Mouse (Mus musculus): ENCODE measurements around the gene Stoml2. TPM values are rescaled to one million over a fixed set of nuclear protein-coding genes. Genes with fewer than 3 reads are reported as not detected.

Gene Stoml2
- polyA plus RNA-seq, 1 experiment from 2014 or later: 324 TPM

DNA sequence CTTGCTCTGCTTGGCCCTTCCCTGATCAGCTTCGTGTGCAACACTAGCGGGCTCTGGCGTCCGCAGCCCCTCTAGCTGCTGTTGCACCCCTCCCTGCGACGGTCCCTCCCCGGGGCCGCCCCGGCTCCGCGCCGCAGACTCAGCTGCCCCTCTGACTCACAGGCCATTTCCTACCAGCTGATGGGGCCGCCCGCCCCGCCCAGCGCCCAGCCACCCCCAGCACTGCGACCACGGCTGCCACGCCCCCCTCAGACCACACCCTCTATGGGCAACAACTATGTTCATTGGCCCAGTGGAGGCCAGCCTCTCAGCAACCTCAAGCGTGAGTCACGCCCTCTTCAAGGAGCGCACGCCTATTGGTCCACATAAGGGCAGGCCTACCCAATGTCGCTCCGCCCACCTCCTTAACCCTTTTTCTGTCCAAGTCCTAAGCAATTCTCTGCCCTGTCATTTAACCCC lies 8.6 kb upstream of the Stoml2 start:
- Histone ChIP-seq H3K27ac (ENCODE audit: low read length) (peak overlapping the region; percentile 53; the same call in 1 of the 2 replicates), H3K4me3 (ENCODE audit: low read length) (peak overlapping the region; percentile 71), H3K4me1 (ENCODE audit: control insufficient read depth, insufficient read depth, low read length) (peaks cover 34% of the 10 kb centered on the region), H3K36me3 (ENCODE audit: control insufficient read depth, insufficient read depth, low read length) (0 out of 2 replicates have a peak, but pooled peaks cover 3% of the 10 kb centered on the region), H3K27me3 (replicated peaks; ENCODE audit: control insufficient read depth, insufficient read depth, low read length) (no peaks in the 10 kb centered on the region), H3K9me3 (ENCODE audit: control insufficient read depth, low read length) (no peaks in the 10 kb centered on the region), H3K4me2 (ENCODE audit: low read depth, low read length) (peak overlapping the region; percentile 84), H3K9ac (ENCODE audit: low read depth, low read length) (peak overlapping the region; percentile 75)
- peak; percentile 98 for ATAC-seq
- WGBS: under 1% methylated on average over 24 of the region's 25 CpGs

DNA sequence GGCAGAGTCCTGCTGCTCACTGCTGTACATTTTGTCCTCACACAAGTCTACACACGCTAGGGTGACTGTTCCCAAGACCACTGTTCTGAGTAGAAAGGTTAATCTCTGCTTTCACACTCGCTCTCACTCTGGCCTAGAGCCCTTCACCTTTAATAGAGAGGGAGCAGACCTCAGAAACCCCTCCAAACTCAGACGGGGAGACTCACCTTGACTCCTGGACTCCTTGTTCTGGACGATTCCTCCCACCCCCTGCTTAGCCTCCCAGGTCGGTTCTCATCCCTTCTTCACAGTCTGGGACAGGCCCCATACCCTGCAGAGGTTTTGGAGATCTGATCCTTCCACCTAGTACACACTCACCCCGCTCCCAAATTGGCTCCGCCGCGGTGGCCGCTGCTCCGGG lies 8.1 kb upstream of the Stoml2 start:
- ATAC-seq: no peak; the same call in 1 of the 2 replicates
- Histone ChIP-seq H3K9ac (ENCODE audit: low read depth, low read length) (peak overlapping the region; percentile 75), H3K27ac (ENCODE audit: low read length) (peak overlapping the region; percentile 53; the same call in 1 of the 2 replicates), H3K4me3 (ENCODE audit: low read length) (peak overlapping the region; percentile 71), H3K27me3 (replicated peaks; ENCODE audit: control insufficient read depth, insufficient read depth, low read length) (no peaks in the 10 kb centered on the region), H3K36me3 (ENCODE audit: control insufficient read depth, insufficient read depth, low read length) (0 out of 2 replicates have a peak, but pooled peaks cover 3% of the 10 kb centered on the region), H3K9me3 (ENCODE audit: control insufficient read depth, low read length) (no peaks in the 10 kb centered on the region), H3K4me2 (ENCODE audit: low read depth, low read length) (peak overlapping the region; percentile 84), H3K4me1 (ENCODE audit: control insufficient read depth, insufficient read depth, low read length) (peaks cover 29% of the 10 kb centered on the region)
- WGBS: 5% methylated on average over 11 of the region's 11 CpGs

DNA sequence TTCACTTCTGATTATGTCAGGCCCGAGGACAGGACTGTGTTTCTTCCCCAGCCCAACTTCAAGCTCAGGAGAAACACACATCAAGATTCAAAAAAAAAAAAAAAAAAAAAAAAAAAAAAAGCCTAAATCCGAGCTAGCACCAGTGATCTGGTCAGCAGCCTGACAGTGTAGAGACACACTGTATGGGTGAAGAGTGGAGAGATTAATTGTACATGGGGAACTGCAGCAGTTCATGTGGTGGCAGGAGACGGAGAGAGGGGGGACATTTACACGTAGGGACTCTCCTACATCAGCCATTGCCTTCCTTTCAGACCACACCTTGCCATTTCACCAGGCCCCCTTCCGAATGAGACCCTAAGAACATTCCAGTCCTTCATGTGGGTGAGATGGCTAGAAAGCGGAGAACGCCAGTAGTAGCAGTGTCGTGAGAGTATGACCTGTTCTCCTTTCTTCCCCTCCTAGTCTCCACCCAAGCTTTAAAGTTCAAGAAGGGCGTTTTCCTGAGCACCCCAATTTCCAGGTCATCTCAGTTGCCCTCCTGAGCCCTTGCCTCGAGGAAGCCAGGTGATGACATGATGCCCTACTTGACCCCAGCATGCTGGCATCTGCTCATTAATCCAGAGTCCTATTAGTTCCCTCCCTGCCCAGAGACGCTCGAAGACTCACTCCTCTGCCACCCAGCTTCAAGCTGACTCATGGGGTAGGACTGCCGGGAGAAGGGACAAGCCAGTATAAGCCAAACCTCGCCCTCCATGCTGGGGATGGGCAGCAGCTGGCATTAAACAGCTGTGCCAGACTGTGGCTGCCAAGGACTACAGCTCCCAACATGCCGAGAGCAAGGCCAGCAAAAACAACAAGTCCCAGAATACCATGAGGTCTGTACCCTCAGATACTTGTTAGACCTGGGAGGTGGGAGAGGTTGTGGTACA lies 7.3 kb upstream of the Stoml2 start:
- 0 out of 2 replicates have a peak, but pooled peaks cover 3% of the 10 kb centered on the region for H3K36me3 ChIP-seq (ENCODE audit: control insufficient read depth, insufficient read depth, low read length)
- no peak overlapping the region for H3K27ac ChIP-seq (ENCODE audit: low read length)
- H3K9me3 ChIP-seq (ENCODE audit: control insufficient read depth, low read length): no peaks in the 10 kb centered on the region
- no peak for ATAC-seq
- H3K9ac ChIP-seq (ENCODE audit: low read depth, low read length): peak overlapping the region; percentile 75; the same call in 1 of the 2 replicates
- WGBS: 49% methylated on average over 15 of the region's 15 CpGs
- peak overlapping the region; percentile 71 for H3K4me3 ChIP-seq (ENCODE audit: low read length)
- H3K4me1 ChIP-seq (ENCODE audit: control insufficient read depth, insufficient read depth, low read length): peaks cover 21% of the 10 kb centered on the region
- H3K27me3 ChIP-seq (replicated peaks; ENCODE audit: control insufficient read depth, insufficient read depth, low read length): no peaks in the 10 kb centered on the region
- peak overlapping the region; percentile 84 for H3K4me2 ChIP-seq (ENCODE audit: low read depth, low read length)

DNA sequence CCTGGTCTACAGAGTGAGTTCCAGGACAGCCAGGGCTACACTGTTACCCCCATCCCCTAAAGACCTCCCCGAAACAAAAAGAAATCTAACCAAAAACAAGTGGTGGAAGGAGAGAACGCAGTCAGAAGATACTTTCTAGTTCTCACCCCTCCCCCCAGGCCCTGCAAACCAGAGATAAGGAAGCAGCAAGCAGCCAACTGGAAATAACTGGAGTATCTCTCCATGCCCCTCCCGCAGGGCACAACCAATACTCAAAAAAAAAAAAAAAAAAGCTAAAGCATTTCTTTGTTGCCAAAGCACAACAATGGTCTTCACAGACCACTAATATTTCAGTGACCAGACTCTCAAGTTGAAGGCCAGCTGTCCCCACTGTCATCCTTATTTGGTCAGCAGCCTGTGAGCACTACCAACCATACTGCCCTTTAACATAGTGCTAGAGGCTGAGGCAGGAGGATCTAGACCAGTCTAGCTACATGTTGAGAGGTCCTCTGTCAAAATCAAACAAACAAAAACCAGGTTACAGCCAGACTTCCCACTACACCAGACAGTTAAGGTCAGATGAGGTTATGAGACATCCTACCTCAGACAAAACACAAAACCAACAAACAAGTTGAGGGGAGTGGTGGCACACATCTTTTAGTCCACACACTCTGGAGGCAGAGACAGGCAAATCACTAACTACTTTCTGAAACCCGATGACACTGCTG lies 6.5 kb upstream of the Stoml2 start:
- WGBS: 69% methylated on average over 4 of the region's 4 CpGs
- no peaks in the 10 kb centered on the region for H3K27me3 ChIP-seq (replicated peaks; ENCODE audit: control insufficient read depth, insufficient read depth, low read length)
- no peak overlapping the region for H3K4me3 ChIP-seq (ENCODE audit: low read length)
- ATAC-seq: no peak
- H3K9ac ChIP-seq (ENCODE audit: low read depth, low read length): no peak overlapping the region
- no peak overlapping the region for H3K27ac ChIP-seq (ENCODE audit: low read length)
- no peak overlapping the region for H3K4me2 ChIP-seq (ENCODE audit: low read depth, low read length)
- H3K4me1 ChIP-seq (ENCODE audit: control insufficient read depth, insufficient read depth, low read length): peaks cover 19% of the 10 kb centered on the region
- H3K36me3 ChIP-seq (ENCODE audit: control insufficient read depth, insufficient read depth, low read length): peaks cover 3% of the 10 kb centered on the region; the same call in 1 of the 2 replicates
- no peaks in the 10 kb centered on the region for H3K9me3 ChIP-seq (ENCODE audit: control insufficient read depth, low read length)

DNA sequence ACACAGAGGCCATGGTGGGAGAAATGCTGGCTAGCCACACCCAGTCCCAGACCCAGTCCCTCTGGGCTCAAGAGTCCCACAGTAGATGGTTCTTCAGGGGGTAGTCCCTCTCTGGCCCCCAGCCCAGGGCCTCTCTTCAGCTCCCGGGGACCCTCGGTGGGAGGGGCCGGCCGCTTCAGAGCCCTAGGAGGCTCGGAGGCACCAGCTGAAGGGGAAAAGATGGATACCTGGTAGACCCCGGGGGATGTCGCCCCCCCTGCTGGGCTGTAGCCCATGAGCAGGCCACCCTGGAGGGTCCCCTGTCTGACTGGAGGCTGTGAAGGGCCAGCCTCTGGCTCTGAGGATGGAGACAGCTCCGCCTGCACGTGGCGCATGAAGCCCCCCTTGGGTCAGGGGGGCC lies 4.8 kb upstream of the Stoml2 start:
- Histone ChIP-seq H3K9ac (ENCODE audit: low read depth, low read length) (no peak overlapping the region), H3K4me1 (ENCODE audit: control insufficient read depth, insufficient read depth, low read length) (peaks cover 25% of the 10 kb centered on the region), H3K36me3 (ENCODE audit: control insufficient read depth, insufficient read depth, low read length) (peaks cover 3% of the 10 kb centered on the region; the same call in 1 of the 2 replicates), H3K4me2 (ENCODE audit: low read depth, low read length) (no peak overlapping the region), H3K27ac (ENCODE audit: low read length) (no peak overlapping the region), H3K9me3 (ENCODE audit: control insufficient read depth, low read length) (no peaks in the 10 kb centered on the region), H3K4me3 (ENCODE audit: low read length) (no peak overlapping the region), H3K27me3 (replicated peaks; ENCODE audit: control insufficient read depth, insufficient read depth, low read length) (no peaks in the 10 kb centered on the region)
- WGBS: 89% methylated on average over 10 of the region's 10 CpGs
- ATAC-seq: no peak

DNA sequence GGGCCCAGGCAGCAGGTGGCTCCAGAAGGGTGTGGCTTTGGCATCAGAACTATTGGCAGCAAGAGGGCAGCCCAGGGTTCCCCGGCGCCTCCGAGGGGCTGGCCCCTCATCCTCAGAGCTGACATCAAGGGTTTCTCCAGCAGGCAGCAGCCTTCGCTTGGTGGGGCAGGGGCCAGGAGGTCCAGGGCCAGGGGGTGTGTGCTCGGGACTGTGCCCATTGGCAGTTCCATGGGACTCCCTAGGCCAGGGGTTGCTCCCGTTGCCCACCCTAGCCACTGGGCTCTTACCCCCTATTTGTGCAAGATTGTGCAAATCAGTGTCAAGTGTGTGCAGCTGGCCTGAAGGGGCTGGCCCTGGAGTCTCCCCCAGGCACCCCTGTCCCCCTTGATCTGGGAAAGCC lies 4.3 kb upstream of the Stoml2 start:
- Histone ChIP-seq H3K9me3 (ENCODE audit: control insufficient read depth, low read length) (no peaks in the 10 kb centered on the region), H3K36me3 (ENCODE audit: control insufficient read depth, insufficient read depth, low read length) (peaks cover 3% of the 10 kb centered on the region; the same call in 1 of the 2 replicates), H3K4me2 (ENCODE audit: low read depth, low read length) (no peak overlapping the region), H3K27me3 (replicated peaks; ENCODE audit: control insufficient read depth, insufficient read depth, low read length) (no peaks in the 10 kb centered on the region), H3K4me3 (ENCODE audit: low read length) (no peak overlapping the region), H3K27ac (ENCODE audit: low read length) (no peak overlapping the region), H3K9ac (ENCODE audit: low read depth, low read length) (no peak overlapping the region), H3K4me1 (ENCODE audit: control insufficient read depth, insufficient read depth, low read length) (peaks cover 25% of the 10 kb centered on the region)
- no peak for ATAC-seq
- 86% methylated on average over 6 of the region's 6 CpGs for WGBS

DNA sequence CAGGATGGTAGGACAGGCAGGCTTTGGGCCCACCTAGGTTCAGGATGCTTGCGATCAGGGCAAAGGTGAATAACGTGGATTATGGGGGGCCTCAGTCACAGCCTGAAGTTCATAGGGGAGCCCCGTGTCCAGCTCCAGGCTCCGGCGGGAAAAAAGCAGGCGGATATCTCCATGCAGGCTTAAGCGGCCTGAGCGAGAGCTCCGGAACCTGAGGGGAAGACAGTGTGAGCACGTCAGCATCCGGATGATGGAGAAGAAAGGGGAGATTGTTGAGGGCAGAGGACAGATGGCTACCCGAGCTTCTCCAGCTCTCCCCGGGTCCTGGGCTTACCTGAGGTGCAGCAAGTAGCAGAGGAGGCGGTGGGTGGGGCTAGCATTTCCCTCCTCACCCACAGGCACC lies 2.0 kb upstream of the Stoml2 start:
- Histone ChIP-seq H3K9me3 (ENCODE audit: control insufficient read depth, low read length) (no peaks in the 10 kb centered on the region), H3K27ac (ENCODE audit: low read length) (no peak overlapping the region), H3K36me3 (ENCODE audit: control insufficient read depth, insufficient read depth, low read length) (peaks cover 3% of the 10 kb centered on the region; the same call in 1 of the 2 replicates), H3K4me1 (ENCODE audit: control insufficient read depth, insufficient read depth, low read length) (peaks cover 19% of the 10 kb centered on the region), H3K27me3 (replicated peaks; ENCODE audit: control insufficient read depth, insufficient read depth, low read length) (no peaks in the 10 kb centered on the region), H3K9ac (ENCODE audit: low read depth, low read length) (no peak overlapping the region), H3K4me3 (ENCODE audit: low read length) (no peak overlapping the region), H3K4me2 (ENCODE audit: low read depth, low read length) (no peak overlapping the region)
- no peak for ATAC-seq
- WGBS: 81% methylated on average over 14 of the region's 14 CpGs

DNA sequence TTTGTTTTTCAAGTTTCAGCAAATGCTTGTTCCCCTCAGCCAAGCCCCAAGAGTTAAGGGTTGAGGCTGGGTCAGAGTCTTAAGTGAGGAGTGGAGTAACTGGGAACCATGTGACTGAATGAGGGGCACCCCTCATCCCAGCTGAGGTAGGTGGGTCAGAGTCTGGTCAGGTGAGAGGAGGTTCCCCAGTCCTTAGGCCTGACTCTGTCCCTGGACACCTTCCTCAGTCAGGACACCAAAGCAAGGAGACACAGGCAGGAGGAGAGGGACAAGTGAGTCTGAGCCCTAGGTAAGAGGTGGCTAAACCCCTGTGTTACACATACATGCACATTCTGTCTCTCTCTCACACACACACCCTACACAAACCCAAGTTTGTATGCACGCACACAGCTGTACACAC lies 991 bp upstream of the Stoml2 start:
- 90% methylated on average over 1 of the region's 1 CpGs for WGBS
- Histone ChIP-seq H3K27me3 (replicated peaks; ENCODE audit: control insufficient read depth, insufficient read depth, low read length) (no peaks in the 10 kb centered on the region), H3K4me3 (ENCODE audit: low read length) (no peak overlapping the region), H3K4me2 (ENCODE audit: low read depth, low read length) (no peak overlapping the region), H3K9ac (ENCODE audit: low read depth, low read length) (no peak overlapping the region), H3K27ac (ENCODE audit: low read length) (no peak overlapping the region), H3K36me3 (ENCODE audit: control insufficient read depth, insufficient read depth, low read length) (peaks cover 10% of the 10 kb centered on the region; the same call in 1 of the 2 replicates), H3K9me3 (ENCODE audit: control insufficient read depth, low read length) (no peaks in the 10 kb centered on the region), H3K4me1 (ENCODE audit: control insufficient read depth, insufficient read depth, low read length) (peaks cover 13% of the 10 kb centered on the region)
- no peak for ATAC-seq

DNA sequence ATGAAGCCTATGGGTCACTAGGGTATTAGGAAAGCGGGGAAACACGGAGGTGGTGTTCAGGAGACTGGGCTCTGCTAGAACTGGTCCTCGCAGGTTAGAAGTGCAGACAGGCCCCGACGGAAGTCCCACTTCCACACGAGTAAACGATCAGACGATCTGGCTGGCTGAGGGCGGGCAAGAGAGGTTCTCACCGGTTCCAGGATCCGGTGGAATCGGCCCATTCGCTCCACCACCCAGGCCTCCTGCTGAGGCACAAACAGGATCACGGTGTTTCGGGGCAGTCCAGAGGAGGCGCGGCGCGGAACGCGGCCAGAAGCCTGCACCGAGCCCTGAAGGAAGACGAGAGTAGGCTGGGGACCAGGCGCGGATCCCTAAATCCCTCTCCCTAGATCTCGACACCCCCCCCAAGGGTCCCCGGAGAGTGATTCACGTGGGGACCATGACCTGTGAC lies 705 bp downstream of the Stoml2 start:
- ATAC-seq: peak; percentile 71
- H3K27me3 ChIP-seq (replicated peaks; ENCODE audit: control insufficient read depth, insufficient read depth, low read length): no peaks in the 10 kb centered on the region
- H3K36me3 ChIP-seq (ENCODE audit: control insufficient read depth, insufficient read depth, low read length): peaks cover 7% of the 10 kb centered on the region; the same call in 1 of the 2 replicates
- peak overlapping the region; percentile 88 for H3K4me2 ChIP-seq (ENCODE audit: low read depth, low read length)
- peaks cover 13% of the 10 kb centered on the region for H3K4me1 ChIP-seq (ENCODE audit: control insufficient read depth, insufficient read depth, low read length)
- peak overlapping the region; percentile 77 for H3K4me3 ChIP-seq (ENCODE audit: low read length)
- H3K27ac ChIP-seq (ENCODE audit: low read length): peak overlapping the region; percentile 81
- peak overlapping the region; percentile 95 for H3K9ac ChIP-seq (ENCODE audit: low read depth, low read length)
- 1% methylated on average over 28 of the region's 28 CpGs for WGBS
- no peaks in the 10 kb centered on the region for H3K9me3 ChIP-seq (ENCODE audit: control insufficient read depth, low read length)
